Mouse (Mus musculus) ES-E14 (cell line): ENCODE results near the gene Dst.

Source experiments
- HCFC1 ChIP-seq: IDR thresholded peaks from 2 replicates; pipeline ENCODE4 v1.6.1; 2012; ENCODE audit warnings: low read length, inconsistent platforms, borderline replicate concordance; ENCODE audit not compliant: insufficient read depth
- ZC3H11A ChIP-seq: IDR thresholded peaks from 2 replicates; pipeline ENCODE4 v1.6.1; 2012; ENCODE audit warnings: low read depth, mild to moderate bottlenecking, inconsistent platforms, low read length, borderline replicate concordance
- ZNF384 ChIP-seq: IDR thresholded peaks from 2 replicates; pipeline ENCODE4 v1.6.1; 2012; ENCODE audit warnings: low read depth, low read length, inconsistent platforms

DNA sequence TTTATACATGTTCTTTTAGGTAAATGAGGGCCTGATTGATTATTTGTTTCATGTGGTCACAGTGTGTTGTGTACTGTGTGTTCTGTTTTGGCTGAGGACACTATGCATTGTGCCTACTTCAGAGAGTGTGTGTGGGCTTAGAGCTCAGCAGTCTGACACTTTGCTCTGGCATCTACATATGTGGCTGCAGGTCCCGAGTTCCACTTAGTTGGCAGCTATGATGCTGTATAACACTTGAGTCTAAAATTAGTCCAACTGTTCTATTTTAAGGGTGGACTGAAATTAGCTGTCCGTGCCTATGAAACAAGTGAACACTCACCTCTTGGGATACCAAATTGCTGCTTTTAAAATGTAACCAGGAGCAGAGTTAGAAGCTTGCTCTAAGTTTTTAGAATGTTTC, 113.5 kb downstream of the Dst start:
- TF ChIP-seq HCFC1, result no peak
- no peak for TF ChIP-seq ZC3H11A
- no peak for TF ChIP-seq ZNF384
